Mouse (Mus musculus) small intestine, adult 2 months (tissue): ENCODE measurements around the gene Arfgap2. TPM values are rescaled to one million over a fixed set of nuclear protein-coding genes. Genes with fewer than 3 reads are reported as not detected.

Experiments used
- H3K27ac ChIP-seq: fragments of 200-500 bp; 2 replicates; pipeline ENCODE4 v1.5.1; 2012; ENCODE audit warnings: low read depth, low read length, control low read depth, inconsistent platforms; ENCODE audit not compliant: insufficient read depth
- H3K27me3 ChIP-seq: fragments of 200-500 bp; 2 replicates; pipeline ENCODE4 v1.6.1; 2012; ENCODE audit warnings: mild to moderate bottlenecking, moderate library complexity, low read length, inconsistent platforms; ENCODE audit not compliant: control insufficient read depth, insufficient read depth
- H3K36me3 ChIP-seq: fragments of 200-500 bp; 2 replicates; pipeline ENCODE4 v1.6.1; 2012; ENCODE audit warnings: mild to moderate bottlenecking, low read length, control low read depth, inconsistent platforms; ENCODE audit not compliant: control insufficient read depth, insufficient read depth
- H3K4me1 ChIP-seq: fragments of 200-500 bp; 2 replicates; pipeline ENCODE4 v1.6.1; 2012; ENCODE audit warnings: low read length, inconsistent platforms, mixed read lengths; ENCODE audit not compliant: control insufficient read depth, insufficient read depth, insufficient read length
- H3K4me3 ChIP-seq: fragments of 200-500 bp; 2 replicates; pipeline ENCODE4 v1.5.1; 2012; ENCODE audit warnings: low read depth, mild to moderate bottlenecking, control low read depth, inconsistent platforms, low read length, moderate library complexity
- CTCF ChIP-seq: fragments of 200-500 bp; IDR thresholded peaks from 2 replicates; pipeline ENCODE4 v1.5.1; 2012; ENCODE audit warnings: low read depth, mild to moderate bottlenecking, control low read depth, inconsistent platforms, low read length, moderate library complexity, mixed read lengths; ENCODE audit not compliant: insufficient replicate concordance, insufficient read length; ENCODE audit errors: extremely low read depth
- POLR2A ChIP-seq: fragments of 200-500 bp; IDR thresholded peaks from 2 replicates; pipeline ENCODE4 v1.6.1; 2012; ENCODE audit warnings: low read depth, mild to moderate bottlenecking, control low read depth, inconsistent platforms, low read length, moderate library complexity
- WGBS: fragments of 180-500 bp; shearing (Covaris S2); methylation state at CpG from one replicate; pipeline ENCODE4 v1.1.7; 2018; 5-methylcytosine and 5-hydroxymethylcytosine counted together
- polyA plus RNA-seq: library from polyadenylated mRNA; depleted of rRNA; stranded (reverse); fragments of >200 nt; gene quantifications from 2 replicates; pipeline ENCODE4 v1.2.3, GENCODE M21; 2012; rRNA removed

Arfgap2 gene
- polyA plus RNA-seq, 1 experiment, result 34.6 TPM

DNA sequence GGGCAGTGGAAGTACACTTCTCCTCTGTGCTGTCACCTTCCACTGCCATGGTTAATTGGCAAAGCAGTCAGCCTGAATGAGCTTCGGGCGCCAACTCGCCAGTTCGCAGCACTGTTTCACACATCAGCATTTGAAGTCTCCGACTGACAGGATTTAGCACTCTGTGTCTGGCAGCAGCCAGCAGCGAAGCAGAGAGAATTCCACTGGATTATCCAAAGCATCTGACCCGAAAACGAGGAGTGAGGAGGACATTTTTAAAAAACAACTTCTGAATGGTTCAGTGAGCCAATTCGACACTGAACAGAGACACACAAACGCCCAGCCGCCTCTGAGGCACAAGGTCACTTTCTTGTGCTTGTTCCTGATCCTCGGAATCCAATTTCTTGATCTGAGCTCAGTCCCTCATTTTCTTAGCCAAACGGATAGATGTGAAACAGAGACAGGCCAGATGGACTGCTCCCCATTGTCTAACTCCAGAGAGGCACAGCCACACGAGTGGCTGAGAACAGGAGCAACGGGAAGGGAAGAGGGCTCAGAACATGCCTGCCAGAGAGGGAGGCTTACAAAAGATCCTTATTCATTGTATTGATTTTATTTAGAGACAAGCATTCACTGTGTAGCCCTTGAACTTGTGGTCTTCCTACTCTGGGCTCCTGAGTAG, 60.1 kb downstream of the Arfgap2 start:
- H3K4me1 ChIP-seq, result peaks cover 28% of the 10 kb centered on the region; the same call in 1 of the 2 replicates
- TF ChIP-seq CTCF (no peak), POLR2A (peak; percentile 22; the same call in 1 of the 2 replicates)
- no peak overlapping the region for H3K4me3 ChIP-seq
- H3K36me3 ChIP-seq, result no peaks in the 10 kb centered on the region
- H3K27ac ChIP-seq, result no peak overlapping the region
- WGBS, result 87% methylated on average over 15 of the region's 15 CpGs
- no peaks in the 10 kb centered on the region for H3K27me3 ChIP-seq

Other genes with a start within 250 kb of the Arfgap2 start
- 0.32 and 0.51 TPM in 2 replicates for gene Rapsn, start 229.4 kb upstream of the Arfgap2 start, polyA plus RNA-seq
- 41.9 and 79.4 TPM in 2 replicates for gene Psmc3, start 211.0 kb upstream of the Arfgap2 start, polyA plus RNA-seq
- gene Slc39a13, start 194.6 kb upstream of the Arfgap2 start, polyA plus RNA-seq, result 16.9 and 17.8 TPM in 2 replicates
- gene Spi1, start 182.6 kb upstream of the Arfgap2 start, polyA plus RNA-seq, result 20.3 and 28.8 TPM in 2 replicates
- gene Mybpc3, start 146.8 kb upstream of the Arfgap2 start, polyA plus RNA-seq, result 0.04 and 0.05 TPM in 2 replicates
- gene Madd, start 81.1 kb upstream of the Arfgap2 start, polyA plus RNA-seq, result 6.8 and 12.2 TPM in 2 replicates
- 39.6 and 126 TPM in 2 replicates for gene Nr1h3, start 62.1 kb upstream of the Arfgap2 start, polyA plus RNA-seq
- gene Acp2, start 62.1 kb upstream of the Arfgap2 start, polyA plus RNA-seq, result 12.5 and 24.7 TPM in 2 replicates
- 2.1 and 3.3 TPM in 2 replicates for gene Ddb2, start 28.0 kb upstream of the Arfgap2 start, polyA plus RNA-seq
- gene Pacsin3, start 9.0 kb upstream of the Arfgap2 start, polyA plus RNA-seq, result 3.4 and 6.6 TPM in 2 replicates
- gene 1110051M20Rik, start 179.7 kb downstream of the Arfgap2 start, polyA plus RNA-seq, result 2.5 and 3.9 TPM in 2 replicates
- 6.4 and 12.0 TPM in 2 replicates for gene Lrp4, start 192.5 kb downstream of the Arfgap2 start, polyA plus RNA-seq